Mouse (Mus musculus) T-cell, adult 2 months (primary cell): ENCODE measurements at regions not wholly inside any gene's neighbourhood (a gene's known extent, or its start where the extent isn't known, plus 50 kb on each side); places are given as distances from the start of the nearest gene placed in this dataset.

ENCODE experiments used
- DNase-seq: peaks from one replicate; pipeline ENCODE4 v3.0.0; 2022; ENCODE audit warnings: low spot score

DNA sequence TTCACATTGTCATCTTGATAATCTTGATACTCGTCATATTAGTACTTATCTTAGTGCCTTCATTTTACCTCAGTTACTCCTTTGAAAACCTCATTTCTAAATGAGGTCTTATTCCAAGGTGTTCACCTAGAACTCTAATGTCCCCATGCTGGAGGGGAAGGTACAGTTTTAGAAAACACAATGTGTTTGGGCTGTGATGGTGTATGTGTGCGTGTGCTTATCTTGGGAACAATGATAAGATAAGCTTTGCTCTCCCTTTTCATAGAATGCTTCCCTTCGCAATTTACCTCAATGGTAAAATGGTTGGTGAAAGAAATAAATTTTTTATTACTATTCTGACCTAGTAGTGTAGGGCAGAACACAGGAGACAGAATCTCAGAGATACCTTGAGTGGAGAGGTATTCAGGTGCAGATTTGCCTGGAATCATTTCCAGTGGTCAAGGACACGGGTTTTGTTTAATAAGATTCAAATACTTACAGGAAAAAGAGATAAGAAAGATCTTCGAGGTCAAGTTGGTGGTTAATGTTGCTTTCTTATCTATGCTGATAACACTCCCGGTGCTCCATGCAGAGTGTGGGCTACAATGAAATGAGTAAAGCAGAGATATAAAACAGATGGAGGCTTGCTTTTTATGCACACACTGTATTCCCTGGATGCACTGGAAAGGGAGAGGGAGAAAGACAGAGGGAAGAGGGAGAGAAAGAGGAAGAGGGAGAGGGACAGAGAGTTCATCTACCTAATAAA is 471.6 kb downstream of the Klf12 start:
- DNase-seq, result no peak
